Mouse (Mus musculus): ENCODE results near the gene Tmem63c. TPM values are rescaled to one million over a fixed set of nuclear protein-coding genes. Genes with fewer than 3 reads are reported as not detected.

Gene Tmem63c
- polyA plus RNA-seq (2014; fragmentation: Nextera tagmentation; extraction: Ambion mirVana): 0.07 TPM in 1 of 2 replicates, not detected in the other

- Histone ChIP-seq H3K9me3 (ENCODE audit: control insufficient read depth, low read length) (no peaks in the 10 kb centered on the region), H3K36me3 (ENCODE audit: control insufficient read depth, insufficient read depth, low read length) (no peaks in the 10 kb centered on the region), H3K27ac (replicated peaks; ENCODE audit: low read depth, low read length) (no peak within 1 kb of the TSS), H3K4me3 (ENCODE audit: low read depth, low read length) (no peak within 1 kb of the TSS), H3K4me1 (ENCODE audit: control insufficient read depth, insufficient read depth, low read length) (no peaks in the 10 kb centered on the region), H3K9ac (ENCODE audit: low read length) (no peak within 1 kb of the TSS), H3K4me2 (ENCODE audit: low read depth, severe bottlenecking) (no peak within 1 kb of the TSS), H3K27me3 (ENCODE audit: control insufficient read depth, insufficient read depth, low read length) (peaks cover 2% of the 10 kb centered on the region)
- 79% methylated on average over 6 of the region's 6 CpGs for WGBS
- no peak for ATAC-seq (ENCODE audit: insufficient number of reproducible peaks, low FRiP score, low TSS enrichment, low read depth)
- DNase-seq (ENCODE audit: low spot score): no peak
Measured at GRCm38 (mm10) chr12:87021040-87021439, at the start of gene Tmem63c. Gene Tmem63c, plus strand, starts transcription at chr12:87021340.

- ATAC-seq (ENCODE audit: insufficient number of reproducible peaks, low FRiP score, low TSS enrichment, low read depth): 0 out of 2 replicates have a peak, but pooled peaks have one; percentile 7
- WGBS: 57% methylated on average over 7 of the region's 7 CpGs
- no peak overlapping the region for H3K4me2 ChIP-seq (ENCODE audit: low read depth, severe bottlenecking)
Measured at GRCm38 (mm10) chr12:86973216-86973615, 47.9 kb upstream of the Tmem63c start.

DNA sequence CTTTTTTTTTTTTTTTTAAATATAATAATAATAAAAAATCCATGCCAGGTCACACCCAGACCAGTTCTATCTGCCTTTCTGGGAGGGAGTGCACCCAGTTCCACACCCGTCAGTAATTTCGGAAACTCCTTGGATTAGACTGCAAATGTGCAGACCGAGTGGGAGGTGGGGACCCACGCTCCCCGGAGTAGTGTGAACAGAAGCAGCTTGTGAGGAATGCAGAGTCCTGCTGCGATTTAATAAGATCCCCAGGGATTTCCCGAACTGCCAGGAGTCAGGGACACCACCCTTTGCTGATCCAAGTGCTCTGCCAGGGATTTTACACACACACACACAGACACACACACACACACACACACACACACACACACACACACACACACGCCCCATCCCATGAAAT lies 47.4 kb upstream of the Tmem63c start:
- Histone ChIP-seq H3K27ac (replicated peaks; ENCODE audit: low read depth, low read length) (no peak overlapping the region), H3K4me3 (ENCODE audit: low read depth, low read length) (no peak overlapping the region), H3K4me2 (ENCODE audit: low read depth, severe bottlenecking) (no peak overlapping the region), H3K36me3 (ENCODE audit: control insufficient read depth, insufficient read depth, low read length) (no peaks in the 10 kb centered on the region), H3K4me1 (ENCODE audit: control insufficient read depth, insufficient read depth, low read length) (peaks cover 5% of the 10 kb centered on the region; the same call in 1 of the 2 replicates), H3K27me3 (ENCODE audit: control insufficient read depth, insufficient read depth, low read length) (0 out of 2 replicates have a peak, but pooled peaks cover 6% of the 10 kb centered on the region), H3K9ac (ENCODE audit: low read length) (no peak overlapping the region), H3K9me3 (ENCODE audit: control insufficient read depth, low read length) (no peaks in the 10 kb centered on the region)
- WGBS: 33% methylated on average over 8 of the region's 8 CpGs
- DNase-seq (ENCODE audit: low spot score) (no peak), ATAC-seq (ENCODE audit: insufficient number of reproducible peaks, low FRiP score, low TSS enrichment, low read depth) (0 out of 2 replicates have a peak, but pooled peaks have one; percentile 22)

More at GRCm38 (mm10) chr12:86973216-86973615, 47.9 kb upstream of the Tmem63c start:
- H3K27ac ChIP-seq (replicated peaks; ENCODE audit: low read depth, low read length): no peak overlapping the region
- DNase-seq (ENCODE audit: low spot score): no peak
- H3K9me3 ChIP-seq (ENCODE audit: control insufficient read depth, low read length): no peaks in the 10 kb centered on the region
- H3K4me3 ChIP-seq (ENCODE audit: low read depth, low read length): no peak overlapping the region
- H3K9ac ChIP-seq (ENCODE audit: low read length): no peak overlapping the region
- H3K36me3 ChIP-seq (ENCODE audit: control insufficient read depth, insufficient read depth, low read length): no peaks in the 10 kb centered on the region
- H3K27me3 ChIP-seq (ENCODE audit: control insufficient read depth, insufficient read depth, low read length): 0 out of 2 replicates have a peak, but pooled peaks cover 3% of the 10 kb centered on the region
- H3K4me1 ChIP-seq (ENCODE audit: control insufficient read depth, insufficient read depth, low read length): peaks cover 5% of the 10 kb centered on the region; the same call in 1 of the 2 replicates

GRCm38 (mm10) chr12:86974387-86975288 lies 46.5 kb upstream of the Tmem63c start:
- H3K4me2 ChIP-seq (ENCODE audit: low read depth, severe bottlenecking): peak overlapping the region; percentile 51
- peak; percentile 56; the same call in 1 of the 2 replicates for ATAC-seq (ENCODE audit: insufficient number of reproducible peaks, low FRiP score, low TSS enrichment, low read depth)
- H3K4me1 ChIP-seq (ENCODE audit: control insufficient read depth, insufficient read depth, low read length): peaks cover 5% of the 10 kb centered on the region; the same call in 1 of the 2 replicates
- H3K9ac ChIP-seq (ENCODE audit: low read length): peak overlapping the region; percentile 32; the same call in 1 of the 2 replicates
- no peaks in the 10 kb centered on the region for H3K36me3 ChIP-seq (ENCODE audit: control insufficient read depth, insufficient read depth, low read length)
- no peak overlapping the region for H3K27ac ChIP-seq (replicated peaks; ENCODE audit: low read depth, low read length)
- DNase-seq (ENCODE audit: low spot score): peak; percentile 85
- H3K4me3 ChIP-seq (ENCODE audit: low read depth, low read length): peak overlapping the region; percentile 15
- no peaks in the 10 kb centered on the region for H3K9me3 ChIP-seq (ENCODE audit: control insufficient read depth, low read length)
- WGBS: 9% methylated on average over 38 of the region's 40 CpGs
- 0 out of 2 replicates have a peak, but pooled peaks cover 6% of the 10 kb centered on the region for H3K27me3 ChIP-seq (ENCODE audit: control insufficient read depth, insufficient read depth, low read length)

DNA sequence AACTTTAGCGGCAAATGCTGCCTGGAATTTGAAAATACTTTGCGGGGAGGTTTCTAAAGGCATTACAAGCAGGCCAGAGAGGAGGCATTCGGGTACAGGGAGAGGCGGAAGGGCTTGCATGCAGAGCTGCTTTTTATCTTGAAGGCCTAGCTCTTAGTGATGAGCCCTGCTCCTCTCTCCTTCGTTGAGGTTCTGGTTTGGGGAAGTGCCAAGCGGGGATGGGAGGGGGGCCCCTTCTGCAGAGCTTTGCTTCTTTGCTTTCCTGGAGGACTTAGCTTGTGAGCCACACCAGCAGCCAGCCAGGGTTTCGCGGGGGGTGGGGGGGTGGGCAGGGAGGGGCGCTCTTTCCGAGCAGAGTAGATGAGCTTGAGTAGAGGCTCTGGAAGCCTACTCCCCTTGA lies 45.4 kb upstream of the Tmem63c start:
- Histone ChIP-seq H3K36me3 (ENCODE audit: control insufficient read depth, insufficient read depth, low read length) (no peaks in the 10 kb centered on the region), H3K4me1 (ENCODE audit: control insufficient read depth, insufficient read depth, low read length) (peaks cover 5% of the 10 kb centered on the region; the same call in 1 of the 2 replicates), H3K27me3 (ENCODE audit: control insufficient read depth, insufficient read depth, low read length) (0 out of 2 replicates have a peak, but pooled peaks cover 6% of the 10 kb centered on the region), H3K27ac (replicated peaks; ENCODE audit: low read depth, low read length) (no peak overlapping the region), H3K9me3 (ENCODE audit: control insufficient read depth, low read length) (no peaks in the 10 kb centered on the region), H3K4me2 (ENCODE audit: low read depth, severe bottlenecking) (no peak overlapping the region), H3K4me3 (ENCODE audit: low read depth, low read length) (no peak overlapping the region), H3K9ac (ENCODE audit: low read length) (no peak overlapping the region)
- ATAC-seq (ENCODE audit: insufficient number of reproducible peaks, low FRiP score, low TSS enrichment, low read depth) (no peak), DNase-seq (ENCODE audit: low spot score) (no peak)
- WGBS: 62% methylated on average over 10 of the region's 10 CpGs

DNA sequence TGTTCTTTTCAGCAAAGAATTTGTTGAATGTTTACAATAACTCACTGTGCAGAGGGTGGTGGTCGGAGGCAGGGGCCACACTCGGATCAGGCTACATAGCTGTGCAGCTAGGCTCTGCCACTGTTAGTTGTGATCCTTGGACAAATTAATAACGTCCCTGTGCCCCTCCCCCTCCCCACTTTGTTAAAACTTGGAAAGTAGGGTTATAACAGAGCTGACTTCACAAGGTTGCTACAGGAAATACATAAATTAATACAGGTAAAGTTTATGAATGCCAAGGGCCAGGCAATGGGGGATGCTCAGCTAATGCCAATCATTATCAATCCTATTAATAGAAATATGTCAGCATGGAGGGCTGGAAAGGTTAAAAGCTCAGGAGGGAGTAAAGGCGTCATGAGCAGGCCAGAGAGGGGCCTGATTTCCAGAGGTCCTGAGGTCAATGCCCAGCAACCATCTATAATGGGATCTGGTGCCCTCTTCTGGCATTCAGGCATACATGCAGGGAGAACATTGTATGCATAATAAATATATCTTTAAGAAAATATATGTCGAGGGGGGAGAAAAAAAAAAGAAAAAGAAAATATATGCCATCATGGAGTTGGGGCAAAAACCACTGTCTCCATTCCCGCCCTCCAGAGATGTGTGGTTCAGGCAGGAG lies 44.5 kb upstream of the Tmem63c start:
- no peaks in the 10 kb centered on the region for H3K36me3 ChIP-seq (ENCODE audit: control insufficient read depth, insufficient read depth, low read length)
- no peak overlapping the region for H3K4me3 ChIP-seq (ENCODE audit: low read depth, low read length)
- no peak overlapping the region for H3K4me2 ChIP-seq (ENCODE audit: low read depth, severe bottlenecking)
- no peak overlapping the region for H3K9ac ChIP-seq (ENCODE audit: low read length)
- no peaks in the 10 kb centered on the region for H3K9me3 ChIP-seq (ENCODE audit: control insufficient read depth, low read length)
- H3K4me1 ChIP-seq (ENCODE audit: control insufficient read depth, insufficient read depth, low read length): peaks cover 5% of the 10 kb centered on the region; the same call in 1 of the 2 replicates
- ATAC-seq (ENCODE audit: insufficient number of reproducible peaks, low FRiP score, low TSS enrichment, low read depth) (no peak), DNase-seq (ENCODE audit: low spot score) (no peak)
- 62% methylated on average over 6 of the region's 6 CpGs for WGBS
- 0 out of 2 replicates have a peak, but pooled peaks cover 6% of the 10 kb centered on the region for H3K27me3 ChIP-seq (ENCODE audit: control insufficient read depth, insufficient read depth, low read length)
- no peak overlapping the region for H3K27ac ChIP-seq (replicated peaks; ENCODE audit: low read depth, low read length)

- ATAC-seq (ENCODE audit: insufficient number of reproducible peaks, low FRiP score, low TSS enrichment, low read depth) (no peak), DNase-seq (ENCODE audit: low spot score) (no peak)
- Histone ChIP-seq H3K27me3 (ENCODE audit: control insufficient read depth, insufficient read depth, low read length) (peaks cover 7% of the 10 kb centered on the region; the same call in 1 of the 2 replicates), H3K9ac (ENCODE audit: low read length) (no peak overlapping the region), H3K36me3 (ENCODE audit: control insufficient read depth, insufficient read depth, low read length) (no peaks in the 10 kb centered on the region), H3K27ac (replicated peaks; ENCODE audit: low read depth, low read length) (no peak overlapping the region), H3K4me3 (ENCODE audit: low read depth, low read length) (no peak overlapping the region), H3K4me1 (ENCODE audit: control insufficient read depth, insufficient read depth, low read length) (peaks cover 5% of the 10 kb centered on the region; the same call in 1 of the 2 replicates), H3K9me3 (ENCODE audit: control insufficient read depth, low read length) (no peaks in the 10 kb centered on the region), H3K4me2 (ENCODE audit: low read depth, severe bottlenecking) (no peak overlapping the region)
- WGBS: 19% methylated on average over 15 of the region's 15 CpGs
Measured at GRCm38 (mm10) chr12:86977833-86978232, 43.3 kb upstream of the Tmem63c start.

GRCm38 (mm10) chr12:86981180-86981579 lies 40.0 kb upstream of the Tmem63c start:
- H3K9me3 ChIP-seq (ENCODE audit: control insufficient read depth, low read length): no peaks in the 10 kb centered on the region
- ATAC-seq (ENCODE audit: insufficient number of reproducible peaks, low FRiP score, low TSS enrichment, low read depth) (no peak), DNase-seq (ENCODE audit: low spot score) (no peak)
- no peak overlapping the region for H3K27ac ChIP-seq (replicated peaks; ENCODE audit: low read depth, low read length)
- peaks cover 20% of the 10 kb centered on the region for H3K27me3 ChIP-seq (ENCODE audit: control insufficient read depth, insufficient read depth, low read length)
- no peak overlapping the region for H3K4me3 ChIP-seq (ENCODE audit: low read depth, low read length)
- no peaks in the 10 kb centered on the region for H3K4me1 ChIP-seq (ENCODE audit: control insufficient read depth, insufficient read depth, low read length)
- H3K4me2 ChIP-seq (ENCODE audit: low read depth, severe bottlenecking): no peak overlapping the region
- no peak overlapping the region for H3K9ac ChIP-seq (ENCODE audit: low read length)
- 22% methylated on average over 9 of the region's 9 CpGs for WGBS
- no peaks in the 10 kb centered on the region for H3K36me3 ChIP-seq (ENCODE audit: control insufficient read depth, insufficient read depth, low read length)
